10 mouse cellular contexts compared by ENCODE assay signal in the genomic region with DNA sequence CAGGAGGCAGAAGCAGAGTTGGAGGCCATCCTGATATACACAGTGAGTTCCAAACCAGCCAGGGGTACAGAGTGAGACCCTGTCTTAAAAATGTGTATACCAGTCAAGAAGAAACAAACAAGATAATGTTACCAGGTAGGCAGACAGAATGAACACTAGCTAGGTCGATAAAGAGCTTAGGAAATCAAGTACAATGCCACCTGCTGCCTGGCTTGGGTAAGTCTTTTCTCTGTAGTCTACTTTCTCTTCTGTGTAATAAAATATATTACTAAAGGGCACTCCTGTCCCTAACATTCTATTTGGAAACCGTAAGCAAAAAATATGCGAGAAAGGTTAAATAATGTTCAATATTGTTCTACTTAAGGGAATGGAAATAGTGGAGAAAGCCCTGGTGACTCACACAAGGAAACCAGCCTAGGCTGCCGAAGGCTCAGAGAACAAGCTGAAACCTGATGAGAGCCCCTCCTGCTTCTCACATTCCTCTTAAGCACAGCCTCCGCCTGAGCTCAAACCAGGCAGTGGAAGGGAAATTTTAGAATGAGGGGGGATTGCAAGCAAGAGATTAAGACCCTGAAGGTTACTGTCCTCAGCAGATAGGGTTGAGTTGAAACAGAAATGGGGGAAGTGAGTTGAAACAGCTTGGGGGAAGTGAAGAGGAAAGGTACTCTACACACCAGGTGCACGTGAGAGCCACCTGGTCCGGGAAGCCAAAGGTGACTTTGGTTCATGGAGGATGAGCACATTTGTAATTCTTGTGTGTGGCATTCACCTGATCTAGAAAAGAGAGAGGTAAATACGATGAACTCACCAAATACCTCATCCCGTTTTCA. TPM values are rescaled to one million over a fixed set of nuclear protein-coding genes. Genes with fewer than 3 reads are reported as not detected.
DNase-seq lines count a peak whose midpoint lies in the region; ATAC-seq and TF ChIP-seq lines count a peak whose summit lies in the region.
"Had no signal": no experiment of that assay in that cellular context is flagged by ENCODE, and none has a peak within 500 bp of the region (broad histone marks: within the 10 kb centered on the region; RNA-seq: fewer than 3 reads in every experiment).

No protein-coding gene starts in this region.

- no peaks in the 10 kb centered on the region for H3K36me3 ChIP-seq in liver, postnatal 0 days (replicated peaks; ENCODE audit: insufficient read depth, low read length)
- no peaks in the 10 kb centered on the region for H3K36me3 ChIP-seq in liver, embryonic 12.5 days
- H3K36me3 ChIP-seq in forebrain, embryonic 14.5 days (ENCODE audit: control insufficient read depth, insufficient read depth, low read length), result no peaks in the 10 kb centered on the region
- H3K36me3 ChIP-seq in forebrain, embryonic 16.5 days (ENCODE audit: control insufficient read depth, insufficient read depth), result no peaks in the 10 kb centered on the region
- H3K36me3 ChIP-seq: liver, embryonic 15.5 days had no signal

- peaks cover 45% of the 10 kb centered on the region for H3K27me3 ChIP-seq in liver, postnatal 0 days (ENCODE audit: insufficient read depth, low read length)
- H3K27me3 ChIP-seq in liver, embryonic 12.5 days (replicated peaks), result peaks cover 51% of the 10 kb centered on the region
- H3K27me3 ChIP-seq in Patski, result no peaks in the 10 kb centered on the region
- H3K27me3 ChIP-seq in forebrain, embryonic 14.5 days (replicated peaks; ENCODE audit: control insufficient read depth, insufficient read depth, low read length), result peaks cover 47% of the 10 kb centered on the region
- H3K27me3 ChIP-seq in forebrain, embryonic 16.5 days (replicated peaks; ENCODE audit: control insufficient read depth, insufficient read depth, low read length), result peaks cover 44% of the 10 kb centered on the region

- POLR2A ChIA-PET in Patski (lab: Charles Lee), result interaction anchor here (0.7 kb wide), 1 partner anchor 240 kb away, joined by 3 read pairs; no protein-coding TSS in a partner anchor

- peak overlapping the region; percentile 16; the same call in 1 of the 2 replicates for H3K27ac ChIP-seq in liver, postnatal 0 days (ENCODE audit: low read depth)
- H3K27ac ChIP-seq in liver, embryonic 12.5 days, result no peak overlapping the region
- no peak overlapping the region for H3K27ac ChIP-seq in forebrain, embryonic 14.5 days (ENCODE audit: low read depth, low read length)
- H3K27ac ChIP-seq in forebrain, embryonic 16.5 days (ENCODE audit: low read length), result no peak overlapping the region
- H3K27ac ChIP-seq: liver, embryonic 15.5 days had no signal

- peak; percentile 31 for TF ChIP-seq CTCF in liver, postnatal 0 days (IDR thresholded peaks at IDR 0.05; ENCODE audit: low read depth)
- TF ChIP-seq CTCF in Patski (IDR thresholded peaks at IDR 0.05), result no peak

- CTCF ChIA-PET in Patski (lab: Charles Lee), result interaction anchor here (1.2 to 3.5 kb wide), 15 partner anchors 8 to 80 kb away, joined by 3 to 23 read pairs (median 5); no protein-coding TSS in a partner anchor

- H3K4me1 ChIP-seq in liver, postnatal 0 days (ENCODE audit: insufficient read depth), result 0 out of 2 replicates have a peak, but pooled peaks cover 4% of the 10 kb centered on the region
- H3K4me1 ChIP-seq in liver, embryonic 12.5 days, result 0 out of 2 replicates have a peak, but pooled peaks cover 5% of the 10 kb centered on the region
- H3K4me1 ChIP-seq in forebrain, embryonic 14.5 days (ENCODE audit: control insufficient read depth, insufficient read depth, low read length), result no peaks in the 10 kb centered on the region; the same call in 1 of the 2 replicates
- H3K4me1 ChIP-seq in forebrain, embryonic 16.5 days (replicated peaks; ENCODE audit: control insufficient read depth, insufficient read depth, low read length), result peaks cover 12% of the 10 kb centered on the region
- H3K4me1 ChIP-seq: liver, embryonic 15.5 days had no signal

- no peak for ATAC-seq in liver, postnatal 0 days
- no peak for ATAC-seq in liver, embryonic 12.5 days
- peak; percentile 37 for ATAC-seq in Patski
- ATAC-seq in inflammation-experienced regulatory T-cells, adult 6 months, result peak; percentile 28
- peak; percentile 43; the same call in 1 of the 2 replicates for ATAC-seq in megakaryocyte-erythroid progenitor cell, adult 5-6 weeks (replicated peaks; ENCODE audit: low FRiP score, low TSS enrichment, poor library complexity, severe bottlenecking)
- ATAC-seq in forebrain, embryonic 14.5 days, result no peak
- no peak for ATAC-seq in forebrain, embryonic 16.5 days

- WGBS in liver, postnatal 0 days (ENCODE audit: insufficient replicate concordance), result 49% methylated on average over 9 of the region's 9 CpGs
- 32% methylated on average over 9 of the region's 9 CpGs for WGBS in liver, embryonic 12.5 days (ENCODE audit: insufficient replicate concordance)
- WGBS in forebrain, embryonic 14.5 days, result 68% methylated on average over 9 of the region's 9 CpGs
- 61% methylated on average over 9 of the region's 9 CpGs for WGBS in forebrain, embryonic 16.5 days

- DNase-seq in liver, postnatal 0 days, result no peak
- DNase-seq in Patski (ENCODE audit: low read depth, low spot score), result no peak
- DNase-seq in layer of hippocampus, postnatal 14 days (ENCODE audit: low spot score in 2 of 2), result no peak
- DNase-seq in forebrain, embryonic 14.5 days (ENCODE audit: low spot score), result no peak

- in situ Hi-C loops in Patski (cut with MboI; ENCODE audit: low pct_unique_long_range_greater_than_20kb), result loop anchor here (5.0 kb wide), 1 partner anchor 79 kb away; no protein-coding TSS in a partner anchor

- no peak for TF ChIP-seq EP300 in liver, postnatal 0 days (IDR thresholded peaks at IDR 0.05; ENCODE audit: low read depth)

- H3K9ac ChIP-seq in liver, postnatal 0 days (replicated peaks), result no peak overlapping the region
- no peak overlapping the region for H3K9ac ChIP-seq in liver, embryonic 12.5 days
- H3K9ac ChIP-seq in forebrain, embryonic 14.5 days (ENCODE audit: low read length), result no peak overlapping the region
- no peak overlapping the region for H3K9ac ChIP-seq in forebrain, embryonic 16.5 days (replicated peaks; ENCODE audit: low read depth, low read length)
- H3K9ac ChIP-seq: liver, embryonic 15.5 days had no signal

- H3K4me3 ChIP-seq in liver, postnatal 0 days (ENCODE audit: low read depth, low read length), result no peak overlapping the region
- no peak overlapping the region for H3K4me3 ChIP-seq in liver, embryonic 12.5 days
- no peak overlapping the region for H3K4me3 ChIP-seq in forebrain, embryonic 14.5 days (ENCODE audit: low read depth, low read length)
- H3K4me3 ChIP-seq in forebrain, embryonic 16.5 days (replicated peaks; ENCODE audit: low read length), result no peak overlapping the region
- H3K4me3 ChIP-seq: liver, embryonic 15.5 days had no signal

- 0 out of 2 replicates have a peak overlapping the region, but pooled peaks have one; percentile 4 for H3K4me2 ChIP-seq in liver, postnatal 0 days (ENCODE audit: low read depth, low read length)
- no peak overlapping the region for H3K4me2 ChIP-seq in liver, embryonic 12.5 days
- no peak overlapping the region for H3K4me2 ChIP-seq in forebrain, embryonic 14.5 days (ENCODE audit: low read length)
- H3K4me2 ChIP-seq in forebrain, embryonic 16.5 days (ENCODE audit: low read length), result no peak overlapping the region

- H3K9me3 ChIP-seq in liver, postnatal 0 days (ENCODE audit: low read length), result no peaks in the 10 kb centered on the region
- H3K9me3 ChIP-seq in liver, embryonic 12.5 days (replicated peaks), result no peaks in the 10 kb centered on the region
- H3K9me3 ChIP-seq in forebrain, embryonic 14.5 days (replicated peaks; ENCODE audit: control insufficient read depth, low read length), result no peaks in the 10 kb centered on the region
- no peaks in the 10 kb centered on the region for H3K9me3 ChIP-seq in forebrain, embryonic 16.5 days (ENCODE audit: control insufficient read depth, low read length)
- H3K9me3 ChIP-seq: liver, embryonic 15.5 days had no signal

RNA-seq across cellular contexts. Expression of a gene that starts 4.4 kb away (rescaled TPM):
- 0.47 and 0.67 TPM in 2 replicates for polyA plus RNA-seq in liver, postnatal 0 days (2015; fragmentation: Nextera tagmentation; extraction: Ambion mirVana)
- 0.41 and 0.55 TPM in 2 replicates for polyA plus RNA-seq in liver, embryonic 12.5 days (2016; fragmentation: Nextera tagmentation; extraction: Ambion mirVana)
- polyA plus RNA-seq in Patski (2021), result 68.7 TPM
- under 1 TPM in 1 of 3 experiments, not detected in 2; 0.19 TPM for polyA plus RNA-seq in inflammation-experienced regulatory T-cells, adult 6 months (2017; shearing (Covaris generic))
- 7.3 and 8.7 TPM in 2 replicates for total RNA-seq in megakaryocyte-erythroid progenitor cell, adult 5-6 weeks (2014; fragmentation: Nextera tagmentation)
- total RNA-seq in megakaryocyte-erythroid progenitor cell, adult 5-6 weeks (2017), result 6.5 and 15.5 TPM in 2 replicates
- 1 to 10 TPM; 1.9 to 2.6 TPM for total RNA-seq in layer of hippocampus, postnatal 14 days (2021)
- 0.51 and 0.61 TPM in 2 replicates for polyA plus RNA-seq in forebrain, embryonic 14.5 days (2014; fragmentation: Nextera tagmentation; extraction: Ambion mirVana)
- 0.86 and 0.92 TPM in 2 replicates for polyA plus RNA-seq in forebrain, embryonic 16.5 days (2015; fragmentation: Nextera tagmentation; extraction: Ambion mirVana)
- total RNA-seq: heart, postnatal 10 days had no signal

RNA-seq across cellular contexts. Expression of a gene that starts 39.6 kb away (rescaled TPM):
- not detected in 2 replicates for polyA plus RNA-seq in liver, postnatal 0 days (2015; fragmentation: Nextera tagmentation; extraction: Ambion mirVana)
- polyA plus RNA-seq in liver, embryonic 12.5 days (2016; fragmentation: Nextera tagmentation; extraction: Ambion mirVana), result not detected in 2 replicates
- polyA plus RNA-seq in Patski (2021), result 0.28 TPM
- 1 to 10 TPM in 1 of 3 experiments, under 1 TPM in 2; 0.30 to 1.3 (median 0.44) TPM for polyA plus RNA-seq in inflammation-experienced regulatory T-cells, adult 6 months (2017; shearing (Covaris generic))
- total RNA-seq in megakaryocyte-erythroid progenitor cell, adult 5-6 weeks (2014; fragmentation: Nextera tagmentation), result not detected in 2 replicates
- not detected in 2 replicates for total RNA-seq in megakaryocyte-erythroid progenitor cell, adult 5-6 weeks (2017)
- total RNA-seq in layer of hippocampus, postnatal 14 days (2021), result under 1 TPM in 1 of 2 experiments, not detected in 1; 0.29 TPM
- polyA plus RNA-seq in forebrain, embryonic 14.5 days (2014; fragmentation: Nextera tagmentation; extraction: Ambion mirVana), result not detected in 2 replicates
- polyA plus RNA-seq in forebrain, embryonic 16.5 days (2015; fragmentation: Nextera tagmentation; extraction: Ambion mirVana), result not detected in 2 replicates
- total RNA-seq: heart, postnatal 10 days had no signal
- polyA plus RNA-seq: liver, embryonic 15.5 days had no signal

Comparison
In these comparisons a context has a peak if more than half of its experiments do, and no peak if none do; other contexts are left out.
1. ATAC-seq: peak in Patski (single experiment), inflammation-experienced regulatory T-cells, adult 6 months (single experiment) and megakaryocyte-erythroid progenitor cell, adult 5-6 weeks (single experiment); none in liver, postnatal 0 days (single experiment), liver, embryonic 12.5 days (single experiment), forebrain, embryonic 14.5 days (single experiment) and forebrain, embryonic 16.5 days (single experiment).
2. RNA of a gene that starts 4.4 kb away (polyA plus RNA-seq): 68.7 TPM in Patski (single experiment); 0.86 to 0.92 TPM in forebrain, embryonic 16.5 days, 0.47 to 0.67 TPM in liver, postnatal 0 days, 0.51 to 0.61 TPM in forebrain, embryonic 14.5 days, 0.41 to 0.55 TPM in liver, embryonic 12.5 days and 0.19 TPM in inflammation-experienced regulatory T-cells, adult 6 months; every median in the first group is over 10 times any median in the second.